Mouse (Mus musculus) frontal cortex, postnatal 10 days (tissue): ENCODE results near the gene 3110082J24Rik.
"Not testable (repeated sequence)": the region's sequence is repeated elsewhere in the genome, so short reads cannot be mapped to it uniquely, and the experiment has no call there.

ENCODE experiments used
- DNase-seq, 2 experiments: peaks; one replicate each; pipeline ENCODE4 v3.0.0; 2022; ENCODE audit warnings: low spot score in 2 of 2, mixed read lengths in 1 of 2

The 3110082J24Rik gene

GRCm38 (mm10) chr5:30072825-30073821 is 32.8 kb downstream of the 3110082J24Rik start, which contains the start of gene Tyms:
Gene Tyms, minus strand, starts transcription at chr5:30073617.
- peak; percentile 55 to 61 for DNase-seq

GRCm38 (mm10) chr5:30072377-30072776 is 33.5 kb downstream of the 3110082J24Rik start:
- no peak for DNase-seq

- DNase-seq, result no peak
These were observed 34.2 kb downstream of the 3110082J24Rik start for GRCm38 (mm10) chr5:30071677-30072076.

GRCm38 (mm10) chr5:30067726-30068125 is 38.2 kb downstream of the 3110082J24Rik start:
- no peak for DNase-seq

GRCm38 (mm10) chr5:30059607-30060006 is 46.3 kb downstream of the 3110082J24Rik start:
- DNase-seq, result not testable (repeated sequence)

- DNase-seq, result no peak
These were observed 47.6 kb downstream of the 3110082J24Rik start for GRCm38 (mm10) chr5:30058216-30058731.
